Mouse (Mus musculus) adrenal gland (tissue): ENCODE results near the gene Mfsd2a.

Source experiments
- intact Hi-C: fragments of 180-260 bp; cut with DNase I; formaldehyde crosslinking; loops from one replicate; pipeline ENCODE4 v1.15.1; 2025

Gene Mfsd2a

GRCm38 (mm10) chr4:122937489-122937888 is 23.5 kb downstream of the Mfsd2a start:
- intact Hi-C loops = no loop called here

GRCm38 (mm10) chr4:122935466-122936099 is 25.4 kb downstream of the Mfsd2a start:
- intact Hi-C loops = no loop called here

GRCm38 (mm10) chr4:122933857-122934256 is 27.1 kb downstream of the Mfsd2a start:
- intact Hi-C loops = no loop called here

- intact Hi-C loops = no loop called here
Measured at GRCm38 (mm10) chr4:122933051-122933591, 27.9 kb downstream of the Mfsd2a start.

- intact Hi-C loops = no loop called here
Measured at GRCm38 (mm10) chr4:122932239-122932978, 28.6 kb downstream of the Mfsd2a start.

- intact Hi-C loops = no loop called here
Measured at GRCm38 (mm10) chr4:122930939-122931590, 29.9 kb downstream of the Mfsd2a start.

- intact Hi-C loops = no loop called here
Measured at GRCm38 (mm10) chr4:122923392-122924344, 37.3 kb downstream of the Mfsd2a start.

GRCm38 (mm10) chr4:122922841-122923240 is 38.1 kb downstream of the Mfsd2a start:
- intact Hi-C loops = no loop called here

- intact Hi-C loops = no loop called here
Measured at GRCm38 (mm10) chr4:122915985-122916384, 45.0 kb downstream of the Mfsd2a start.

GRCm38 (mm10) chr4:122914186-122914585 is 46.8 kb downstream of the Mfsd2a start:
- intact Hi-C loops = loop anchor here (5.0 kb wide), 1 partner anchor 68 kb away; no protein-coding TSS in a partner anchor

GRCm38 (mm10) chr4:122912613-122913012 is 48.4 kb downstream of the Mfsd2a start:
- intact Hi-C loops = loop anchor here (5.0 kb wide), 1 partner anchor 70 kb away; no protein-coding TSS in a partner anchor

- intact Hi-C loops = loop anchor here (5.0 kb wide), 1 partner anchor 72 kb away; no protein-coding TSS in a partner anchor
Measured at GRCm38 (mm10) chr4:122910577-122910976, 50.4 kb downstream of the Mfsd2a start.

GRCm38 (mm10) chr4:122909572-122910189 is 51.3 kb downstream of the Mfsd2a start:
- intact Hi-C loops = loop anchor here (5.0 kb wide), 2 partner anchors 73 to 173 kb away; no protein-coding TSS in a partner anchor

- intact Hi-C loops = loop anchor here (5.0 kb wide), 1 partner anchor 177 kb away; no protein-coding TSS in a partner anchor
Measured at GRCm38 (mm10) chr4:122905359-122905758, 55.6 kb downstream of the Mfsd2a start.

GRCm38 (mm10) chr4:122903709-122904108 is 57.3 kb downstream of the Mfsd2a start:
- intact Hi-C loops = no loop called here

- intact Hi-C loops = no loop called here
Measured at GRCm38 (mm10) chr4:122902156-122902555, 58.8 kb downstream of the Mfsd2a start.

GRCm38 (mm10) chr4:122898313-122898712 is 62.7 kb downstream of the Mfsd2a start:
- intact Hi-C loops = loop anchor here (5.0 kb wide), 1 partner anchor 89 kb away; no protein-coding TSS in a partner anchor

GRCm38 (mm10) chr4:122897750-122898149 is 63.2 kb downstream of the Mfsd2a start:
- intact Hi-C loops = loop anchor here (5.0 kb wide), 1 partner anchor 90 kb away; no protein-coding TSS in a partner anchor
